Mouse (Mus musculus) CH12.LX (cell line): ENCODE measurements around the gene Ablim2. TPM values are rescaled to one million over a fixed set of nuclear protein-coding genes. Genes with fewer than 3 reads are reported as not detected.

Experiments
- DNase-seq: peaks from one replicate; pipeline ENCODE4 v3.0.0-alpha.2; 2013; ENCODE audit errors: extremely low read depth
- H3K27ac ChIP-seq: 2 replicates; pipeline ENCODE4 v1.5.1; 2012; ENCODE audit warnings: low read depth, mild to moderate bottlenecking, control low read depth, moderate library complexity; ENCODE audit not compliant: insufficient read depth
- H3K27me3 ChIP-seq: replicated peaks from 2 replicates; pipeline ENCODE3; 2012; ENCODE audit warnings: inconsistent platforms
- H3K36me3 ChIP-seq, 2 experiments: replicated peaks in 1 of 2; 2 replicates each; pipeline versions ENCODE3 to v1.6.1; 2012; ENCODE audit warnings: inconsistent platforms in 1 of 2, low read length in 1 of 2, mild to moderate bottlenecking in 1 of 2, mixed read lengths in 1 of 2, moderate library complexity in 1 of 2; ENCODE audit not compliant: control insufficient read depth in 1 of 2, insufficient read depth in 1 of 2
- H3K4me1 ChIP-seq, 2 experiments: 2 replicates each; pipeline ENCODE4 v1.6.1; 2012; ENCODE audit warnings: inconsistent platforms in 1 of 2, moderate library complexity in 1 of 2; ENCODE audit not compliant: insufficient read depth in 2 of 2, control insufficient read depth in 1 of 2
- H3K4me2 ChIP-seq: 2 replicates; pipeline ENCODE4 v1.6.1; 2012; ENCODE audit warnings: low read depth, mild to moderate bottlenecking, control low read depth; ENCODE audit not compliant: poor library complexity, insufficient read depth, severe bottlenecking
- H3K4me3 ChIP-seq, 3 experiments: fragments of 150-350 bp in 1 of 3; sonication (generic) in 1 of 3; replicated peaks in 1 of 3; 2 replicates each; pipeline versions ENCODE3 to v1.5.1; 2011 to 2012; ENCODE audit warnings: low read depth in 2 of 3, low read length in 2 of 3, mild to moderate bottlenecking in 2 of 3, moderate library complexity in 2 of 3, control low read depth in 1 of 3, improper control_type of control experiment in 1 of 3, inconsistent platforms in 1 of 3, mixed read lengths in 1 of 3; ENCODE audit not compliant: poor library complexity in 1 of 3
- H3K79me2 ChIP-seq: replicated peaks from 2 replicates; pipeline ENCODE4 v1.6.1; 2012; ENCODE audit warnings: mild to moderate bottlenecking, moderate library complexity; ENCODE audit not compliant: control insufficient read depth, poor library complexity, insufficient read depth, severe bottlenecking; ENCODE audit errors: extremely low read depth
- H3K9ac ChIP-seq: 2 replicates; pipeline ENCODE4 v1.6.1; 2012; ENCODE audit warnings: low read depth, mild to moderate bottlenecking, control low read depth, moderate library complexity; ENCODE audit not compliant: insufficient read depth
- H3K9me3 ChIP-seq: replicated peaks from 2 replicates; pipeline ENCODE3; 2012; ENCODE audit warnings: low read length, inconsistent platforms, mixed read lengths
- CHD1 ChIP-seq: IDR thresholded peaks from 2 replicates; pipeline ENCODE4 v1.6.1; 2012; ENCODE audit warnings: low read depth, low read length, improper control_type of control experiment, inconsistent platforms
- CHD2 ChIP-seq: IDR thresholded peaks from 2 replicates; pipeline ENCODE4 v1.6.1; 2011; ENCODE audit warnings: low read length, improper control_type of control experiment
- ELF1 ChIP-seq: IDR thresholded peaks from 2 replicates; pipeline ENCODE4 v1.6.1; 2014; ENCODE audit warnings: low read depth, mild to moderate bottlenecking, inconsistent platforms, low read length, improper control_type of control experiment
- ETS1 ChIP-seq: conservative IDR thresholded peaks from 2 replicates; pipeline ENCODE4 v1.6.1; 2012; ENCODE audit warnings: low read depth, mild to moderate bottlenecking, inconsistent platforms, low read length, improper control_type of control experiment, moderate library complexity
- HCFC1 ChIP-seq: IDR thresholded peaks from 2 replicates; pipeline ENCODE4 v1.6.1; 2012; ENCODE audit warnings: low read depth, mild to moderate bottlenecking, inconsistent platforms, low read length, improper control_type of control experiment
- JUN ChIP-seq: IDR thresholded peaks from 2 replicates; pipeline ENCODE4 v1.6.1; 2011; ENCODE audit warnings: low read depth, mild to moderate bottlenecking, low read length, improper control_type of control experiment, moderate library complexity; ENCODE audit not compliant: insufficient read depth
- JUND ChIP-seq: conservative IDR thresholded peaks from 2 replicates; pipeline ENCODE4 v1.6.1; 2011; ENCODE audit warnings: low read depth, low read length, improper control_type of control experiment
- MAFK ChIP-seq: IDR thresholded peaks from 2 replicates; pipeline ENCODE4 v1.6.1; 2011; ENCODE audit warnings: low read length, improper control_type of control experiment; ENCODE audit not compliant: insufficient replicate concordance
- MEF2A ChIP-seq: IDR thresholded peaks from 2 replicates; pipeline ENCODE4 v1.6.1; 2014; ENCODE audit warnings: low read depth, mild to moderate bottlenecking, inconsistent platforms, low read length, improper control_type of control experiment, borderline replicate concordance
- POLR2AphosphoS2 ChIP-seq: IDR thresholded peaks from 2 replicates; pipeline ENCODE4 v1.6.1; 2011; ENCODE audit warnings: low read depth, low read length, improper control_type of control experiment
- SIN3A ChIP-seq: IDR thresholded peaks from 2 replicates; pipeline ENCODE4 v1.6.1; 2012; ENCODE audit warnings: low read length, improper control_type of control experiment, inconsistent platforms
- SMC3 ChIP-seq: IDR thresholded peaks from 2 replicates; pipeline ENCODE4 v1.6.1; 2011; ENCODE audit warnings: low read depth, low read length, improper control_type of control experiment
- TCF12 ChIP-seq: IDR thresholded peaks from 2 replicates; pipeline ENCODE4 v1.6.1; 2014; ENCODE audit warnings: low read depth, mild to moderate bottlenecking, inconsistent platforms, low read length, improper control_type of control experiment
- ZC3H11A ChIP-seq: IDR thresholded peaks from 2 replicates; pipeline ENCODE4 v1.6.1; 2012; ENCODE audit warnings: low read depth, mild to moderate bottlenecking, inconsistent platforms, low read length, improper control_type of control experiment
- ZMIZ1 ChIP-seq: IDR thresholded peaks from 2 replicates; pipeline ENCODE4 v1.6.1; 2012; ENCODE audit warnings: low read depth, mild to moderate bottlenecking, inconsistent platforms, low read length, improper control_type of control experiment
- dilution Hi-C: fragments of 300-500 bp; cut with MboI; formaldehyde crosslinking; loops from 2 replicates; pipeline ENCODE4 v1.14.3; 2020; ENCODE audit warnings: low sequenced_read_pairs; ENCODE audit not compliant: extremely low pct_unique_long_range_greater_than_20kb, extremely low pct_ligation_motif_present
- in situ Hi-C: fragments of 300-500 bp; cut with MboI; formaldehyde crosslinking; loops from 3 replicates; pipeline ENCODE4 v1.14.3; 2019; ENCODE audit warnings: low sequenced_read_pairs, low pct_ligation_motif_present, low pct_unique_long_range_greater_than_20kb, mixed read lengths
- polyA plus RNA-seq: library from polyadenylated mRNA; unstranded; fragments of >175 nt; gene quantifications from 2 replicates; pipeline ENCODE4 v1.2.1, GENCODE M21; 2012; ENCODE audit warnings: low read depth; ENCODE audit not compliant: insufficient read length
- total RNA-seq, 2 experiments: library from RNA; depleted of rRNA; stranded (reverse); fragments of 300-350 nt in 1 of 2; fragments of >200 nt in 1 of 2; gene quantifications; 2 replicates each; pipeline ENCODE4 v1.2.3; 2012 to 2014

Gene Ablim2
- total and polyA plus RNA-seq, 3 experiments: 4.4 to 12.2 (median 11.0) TPM

GRCm38 (mm10) chr5:35907090-35907489, 149.4 kb downstream of the Ablim2 start:
- no peak overlapping the region for H3K4me3 ChIP-seq
- in situ Hi-C loops: no loop called here
- no peaks in the 10 kb centered on the region for H3K27me3 ChIP-seq
- H3K36me3 ChIP-seq: no peaks in the 10 kb centered on the region
- H3K79me2 ChIP-seq: no peaks in the 10 kb centered on the region
- H3K4me2 ChIP-seq: no peak overlapping the region
- DNase-seq: no peak
- no peak overlapping the region for H3K27ac ChIP-seq
- no peak overlapping the region for H3K9ac ChIP-seq
- dilution Hi-C loops: no loop called here
- TF ChIP-seq MAFK (no peak), ELF1 (no peak), ZMIZ1 (no peak), SIN3A (no peak), SMC3 (no peak), JUN (no peak), JUND (no peak)
- peaks cover 50 to 75% of the 10 kb centered on the region in 2 experiments for H3K4me1 ChIP-seq
- peaks cover 2% of the 10 kb centered on the region for H3K9me3 ChIP-seq

- no peak overlapping the region for H3K9ac ChIP-seq
- H3K4me2 ChIP-seq: peak overlapping the region; percentile 45; the same call in 1 of the 2 replicates
- in situ Hi-C loops (no loop called here), dilution Hi-C loops (no loop called here)
- peak overlapping the region; percentile 5; the same call in 1 of the 2 replicates for H3K27ac ChIP-seq
- DNase-seq: no peak
- no peaks in the 10 kb centered on the region for H3K36me3 ChIP-seq
- peaks cover 2% of the 10 kb centered on the region for H3K9me3 ChIP-seq
- no peaks in the 10 kb centered on the region for H3K27me3 ChIP-seq
- peak overlapping the region in 1 of 3 experiments; percentile 15 for H3K4me3 ChIP-seq
- H3K4me1 ChIP-seq: peaks cover 49 to 74% of the 10 kb centered on the region in 2 experiments
- H3K79me2 ChIP-seq: no peaks in the 10 kb centered on the region
- no peak; the same call in 1 of the 2 replicates for TF ChIP-seq ETS1
- no peak for TF ChIP-seq TCF12
- TF ChIP-seq JUND: no peak
- TF ChIP-seq ZC3H11A: no peak
- no peak for TF ChIP-seq CHD1
- TF ChIP-seq CHD2: no peak
- TF ChIP-seq MEF2A: no peak
- no peak for TF ChIP-seq HCFC1
- TF ChIP-seq POLR2AphosphoS2: no peak
- TF ChIP-seq, all 38 proteins: peak for 0
These were observed 150.2 kb downstream of the Ablim2 start for GRCm38 (mm10) chr5:35907633-35908426.
